Mouse (Mus musculus) monocyte, adult 5-6 weeks (primary cell): ENCODE results near the gene Upb1. TPM values are rescaled to one million over a fixed set of nuclear protein-coding genes. Genes with fewer than 3 reads are reported as not detected.

Source experiments
- ATAC-seq: fragments of 153-309, 156-312 bp; replicated peaks from 2 replicates; pipeline ENCODE4 v1.8.0; 2017; ENCODE audit warnings: mild to moderate bottlenecking; ENCODE audit not compliant: low TSS enrichment, insufficient number of reproducible peaks, severe bottlenecking, poor library complexity, low FRiP score
- total RNA-seq: library from RNA; stranded (forward); fragments of 200-1000, 200-491, 200-594 nt; gene quantifications from 3 replicates; pipeline ENCODE4 v1.2.3, GENCODE M21; 2017

Upb1 gene
- total RNA-seq, 1 experiment from 2014 or later, result 1.5 TPM

- no peak for ATAC-seq
These were observed 83.2 kb downstream of the Upb1 start for GRCm38 (mm10) chr10:75484066-75484465.

DNA sequence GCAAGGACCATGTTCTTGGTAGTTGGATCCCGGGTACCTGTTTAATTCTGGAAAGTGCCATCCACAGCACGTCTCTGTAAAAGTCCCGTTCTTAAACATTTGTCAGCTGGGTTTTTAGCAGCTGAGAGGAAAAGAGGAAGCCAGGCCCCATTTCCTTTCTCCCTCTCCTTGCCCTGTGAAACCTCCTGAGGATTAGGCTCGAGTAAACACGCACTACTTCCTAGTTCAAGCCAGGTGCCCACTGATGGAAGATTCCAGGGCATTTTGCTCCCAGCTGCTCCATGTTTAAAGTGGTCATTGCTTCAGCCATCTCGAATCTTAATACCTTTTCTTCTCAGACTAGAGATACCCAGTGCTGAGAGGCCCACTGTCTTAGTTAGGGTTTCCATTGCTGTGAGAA is 83.9 kb downstream of the Upb1 start:
- no peak for ATAC-seq

GRCm38 (mm10) chr10:75486086-75486979 is 85.4 kb downstream of the Upb1 start:
- ATAC-seq, result peak; percentile 70

DNA sequence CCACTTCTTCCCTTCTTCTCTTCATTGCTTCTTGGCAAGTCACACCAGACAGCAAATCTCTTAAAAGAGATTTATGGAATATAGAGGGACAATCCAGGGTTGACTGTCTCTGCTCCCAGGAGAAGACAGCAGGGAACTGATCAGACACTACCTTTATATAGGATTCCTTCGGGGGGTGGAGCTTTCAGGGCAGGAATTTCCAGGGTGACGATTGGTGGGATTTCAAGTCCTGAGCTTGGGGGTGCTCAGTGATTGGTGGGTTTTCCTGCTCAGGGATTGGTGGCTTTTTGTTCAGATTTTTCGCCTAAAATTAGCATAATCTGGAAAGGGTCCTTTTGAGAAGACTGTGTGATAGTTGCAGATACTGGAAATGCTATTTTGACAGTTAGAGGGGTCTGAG is 86.2 kb downstream of the Upb1 start:
- no peak for ATAC-seq

DNA sequence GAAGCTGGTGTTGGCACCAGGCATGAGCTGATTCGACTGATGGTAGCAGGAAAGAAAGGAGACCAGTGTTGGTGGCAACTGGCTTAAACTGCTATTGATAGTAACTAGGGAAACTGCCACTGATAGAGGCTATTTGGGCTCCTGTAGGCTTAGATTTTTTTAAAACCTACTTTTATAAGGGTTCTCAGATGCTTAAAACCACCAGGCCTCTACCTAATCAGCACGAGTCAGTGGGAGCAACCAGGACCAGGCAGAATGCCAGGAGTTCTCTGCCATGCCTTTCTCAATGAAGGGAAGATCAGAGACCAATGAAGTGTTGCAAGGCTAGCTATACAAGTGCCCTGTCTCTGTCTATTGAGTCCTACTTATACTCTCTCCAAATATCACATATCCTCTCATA is 88.6 kb downstream of the Upb1 start:
- no peak for ATAC-seq

- ATAC-seq, result peak; percentile 65
These were observed 89.8 kb downstream of the Upb1 start for GRCm38 (mm10) chr10:75490731-75491130.

Other genes with a start within 250 kb of the Upb1 start
- 34.2 to 50.5 TPM (median 34.5 TPM) in 3 replicates for gene Specc1l, start 189.0 kb upstream of the Upb1 start, total RNA-seq
- 19.5 to 51.1 TPM (median 31.6 TPM) in 3 replicates for gene Adora2a, start 84.2 kb upstream of the Upb1 start, total RNA-seq
- 46.3 to 64.6 TPM (median 59.6 TPM) in 3 replicates for gene Snrpd3, start 116.4 kb downstream of the Upb1 start, total RNA-seq
- 49.4 to 66.8 TPM (median 54.5 TPM) in 3 replicates for gene Gucd1, start 116.9 kb downstream of the Upb1 start, total RNA-seq
- gene Lrrc75b, start 159.2 kb downstream of the Upb1 start, total RNA-seq, result not detected in 3 replicates
- gene Ggt1, start 160.5 kb downstream of the Upb1 start, total RNA-seq, result 0.53 to 2.2 TPM in 2 of 3 replicates, not detected in the other
- 0.75 to 2.8 TPM (median 1.8 TPM) in 3 replicates for gene Ggt5, start 188.2 kb downstream of the Upb1 start, total RNA-seq
- gene Susd2, start 242.9 kb downstream of the Upb1 start, total RNA-seq, result 0.75 TPM in 1 of 3 replicates, not detected in the others